Mouse (Mus musculus): ENCODE data around the gene Csde1. TPM values are rescaled to one million over a fixed set of nuclear protein-coding genes. Genes with fewer than 3 reads are reported as not detected.

Csde1 gene
- polyA plus RNA-seq, 1 experiment from 2014 or later = 411 TPM

- peak; percentile 42; the same call in 1 of the 2 replicates for ATAC-seq (ENCODE audit: low FRiP score, low read depth)
- H3K4me3 ChIP-seq = peak overlapping the region; percentile 77
- no peaks in the 10 kb centered on the region for H3K27me3 ChIP-seq
- no peaks in the 10 kb centered on the region for H3K9me3 ChIP-seq
- H3K4me2 ChIP-seq (replicated peaks) = peak overlapping the region; percentile 89
- peak overlapping the region; percentile 75 for H3K9ac ChIP-seq
- H3K27ac ChIP-seq = peak overlapping the region; percentile 81; the same call in 1 of the 2 replicates
- under 1% methylated on average over 14 of the region's 14 CpGs for WGBS
- no peaks in the 10 kb centered on the region for H3K36me3 ChIP-seq
- H3K4me1 ChIP-seq = 0 out of 2 replicates have a peak, but pooled peaks cover 13% of the 10 kb centered on the region
These were observed 81.7 kb downstream of the Csde1 start for GRCm38 (mm10) chr3:103101909-103102308.

- Histone ChIP-seq H3K27ac (peak within 1 kb of the TSS; percentile 81), H3K4me2 (replicated peaks) (peak within 1 kb of the TSS; percentile 89), H3K4me3 (peak within 1 kb of the TSS; percentile 77), H3K27me3 (no peaks in the 10 kb centered on the region), H3K4me1 (0 out of 2 replicates have a peak, but pooled peaks cover 13% of the 10 kb centered on the region), H3K9ac (peak within 1 kb of the TSS; percentile 75), H3K9me3 (no peaks in the 10 kb centered on the region), H3K36me3 (no peaks in the 10 kb centered on the region)
- peak; percentile 96 for ATAC-seq (ENCODE audit: low FRiP score, low read depth)
- WGBS = under 1% methylated on average over 67 of the region's 72 CpGs
These were observed 82.5 kb downstream of the Csde1 start, which contains the start of gene Dennd2c for GRCm38 (mm10) chr3:103102454-103103390. TSS of gene Dennd2c (plus strand) at chr3:103102604.

Other genes starting within 250 kb of the Csde1 start
- 0.08 and 0.09 TPM in 2 replicates for gene Tshb, start 237.7 kb upstream of the Csde1 start, polyA plus RNA-seq (2015; fragmentation: Nextera tagmentation; extraction: Ambion mirVana)
- gene Sycp1, start 84.3 kb upstream of the Csde1 start, polyA plus RNA-seq (2015; fragmentation: Nextera tagmentation; extraction: Ambion mirVana) = not detected in 2 replicates
- gene Nr1h5, start 56.3 kb upstream of the Csde1 start, polyA plus RNA-seq (2015; fragmentation: Nextera tagmentation; extraction: Ambion mirVana) = not detected in 2 replicates
- 56.1 and 60.1 TPM in 2 replicates for gene Sike1, start 24.7 kb upstream of the Csde1 start, polyA plus RNA-seq (2015; fragmentation: Nextera tagmentation; extraction: Ambion mirVana)
- gene Nras, start 37.9 kb downstream of the Csde1 start, polyA plus RNA-seq (2015; fragmentation: Nextera tagmentation; extraction: Ambion mirVana) = 84.3 and 90.5 TPM in 2 replicates
- gene Ampd1, start 53.6 kb downstream of the Csde1 start, polyA plus RNA-seq (2015; fragmentation: Nextera tagmentation; extraction: Ambion mirVana) = 1.5 and 1.7 TPM in 2 replicates
- 8.3 and 10.1 TPM in 2 replicates for gene Dennd2c, start 82.2 kb downstream of the Csde1 start, polyA plus RNA-seq (2015; fragmentation: Nextera tagmentation; extraction: Ambion mirVana)
- gene Bcas2, start 151.2 kb downstream of the Csde1 start, polyA plus RNA-seq (2015; fragmentation: Nextera tagmentation; extraction: Ambion mirVana) = 230 and 237 TPM in 2 replicates

Data from limb, embryonic 13.5 days (tissue).